Mouse (Mus musculus) liver, embryonic 13.5 days (tissue): ENCODE data around the gene Ap5s1. TPM values are rescaled to one million over a fixed set of nuclear protein-coding genes. Genes with fewer than 3 reads are reported as not detected.

Experiments used
- ATAC-seq: fragments of 200-750 bp; cut with Nextera tagmentation; 2 replicates; pipeline ENCODE4 v1.8.0; 2017; ENCODE audit warnings: low read depth, mild to moderate bottlenecking, moderate number of reproducible peaks, moderate library complexity
- DNase-seq: peaks from one replicate; pipeline ENCODE4 v3.0.0; 2022
- H3K27ac ChIP-seq: fragments of 300-500 bp; sonication (generic); 2 replicates; pipeline ENCODE4 v1.5.1; 2015; ENCODE audit warnings: moderate library complexity, mild to moderate bottlenecking, inconsistent platforms
- H3K27me3 ChIP-seq: fragments of 300-500 bp; sonication (generic); 2 replicates; pipeline ENCODE4 v1.6.1; 2015; ENCODE audit warnings: mild to moderate bottlenecking, inconsistent platforms
- H3K36me3 ChIP-seq: fragments of 300-500 bp; sonication (generic); 2 replicates; pipeline ENCODE4 v1.6.1; 2015; ENCODE audit warnings: mild to moderate bottlenecking, inconsistent platforms
- H3K4me1 ChIP-seq: fragments of 300-500 bp; sonication (generic); replicated peaks from 2 replicates; pipeline ENCODE4 v1.6.1; 2015; ENCODE audit warnings: inconsistent platforms
- H3K4me2 ChIP-seq: fragments of 300-500 bp; sonication (generic); 2 replicates; pipeline ENCODE4 v1.6.1; 2015; ENCODE audit warnings: inconsistent platforms, mild to moderate bottlenecking, moderate library complexity
- H3K4me3 ChIP-seq: fragments of 300-500 bp; sonication (generic); replicated peaks from 2 replicates; pipeline ENCODE4 v1.5.1; 2015; ENCODE audit warnings: mild to moderate bottlenecking, inconsistent platforms
- H3K9ac ChIP-seq: fragments of 300-500 bp; sonication (generic); 2 replicates; pipeline ENCODE4 v1.6.1; 2015; ENCODE audit warnings: mild to moderate bottlenecking, inconsistent platforms
- H3K9me3 ChIP-seq: fragments of 300-500 bp; sonication (generic); replicated peaks from 2 replicates; pipeline ENCODE4 v1.6.1; 2016; ENCODE audit warnings: inconsistent platforms
- WGBS: fragments of 180-500 bp; shearing (Covaris S2); methylation state at CpG from one replicate; pipeline ENCODE4 v1.1.7; 2015; ENCODE audit not compliant: insufficient replicate concordance; 5-methylcytosine and 5-hydroxymethylcytosine counted together
- polyA plus RNA-seq: library from polyadenylated mRNA; unstranded; fragments of >200 nt; fragmentation: Nextera tagmentation; extraction: Ambion mirVana; gene quantifications from 2 replicates; pipeline ENCODE4 v1.2.1, GENCODE M21; 2015

Gene Ap5s1
- polyA plus RNA-seq, 1 experiment from 2014 or later, result 19.7 TPM

DNA sequence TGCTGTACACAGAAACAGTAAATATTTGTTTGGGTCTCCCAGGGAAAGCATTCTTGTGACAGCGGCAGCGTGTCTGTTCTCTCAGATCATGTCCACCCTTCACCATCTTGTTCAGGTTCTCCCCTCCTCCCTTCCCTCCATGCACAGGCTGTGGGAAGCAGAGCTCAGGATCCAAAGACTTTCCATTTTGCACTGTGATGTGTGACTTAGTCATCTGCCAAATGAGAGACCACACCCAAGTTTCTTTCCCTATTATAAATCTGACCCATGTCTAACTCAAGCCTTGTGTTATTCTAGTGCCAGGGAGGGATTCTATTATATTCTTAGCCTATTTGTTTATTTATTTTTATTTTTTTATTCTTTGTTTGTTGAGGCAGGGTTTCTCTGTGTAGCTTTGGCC lies 1.5 kb downstream of the Ap5s1 start:
- H3K4me1 ChIP-seq, result peaks cover 92% of the 10 kb centered on the region
- DNase-seq, result no peak
- no peak overlapping the region for H3K4me3 ChIP-seq
- no peaks in the 10 kb centered on the region for H3K27me3 ChIP-seq
- H3K9me3 ChIP-seq, result no peaks in the 10 kb centered on the region
- WGBS, result 82% methylated on average over 2 of the region's 2 CpGs
- ATAC-seq, result no peak
- no peak overlapping the region; the same call in 1 of the 2 replicates for H3K9ac ChIP-seq
- peaks cover 12% of the 10 kb centered on the region for H3K36me3 ChIP-seq
- no peak overlapping the region for H3K4me2 ChIP-seq
- H3K27ac ChIP-seq, result peak overlapping the region; percentile 91

DNA sequence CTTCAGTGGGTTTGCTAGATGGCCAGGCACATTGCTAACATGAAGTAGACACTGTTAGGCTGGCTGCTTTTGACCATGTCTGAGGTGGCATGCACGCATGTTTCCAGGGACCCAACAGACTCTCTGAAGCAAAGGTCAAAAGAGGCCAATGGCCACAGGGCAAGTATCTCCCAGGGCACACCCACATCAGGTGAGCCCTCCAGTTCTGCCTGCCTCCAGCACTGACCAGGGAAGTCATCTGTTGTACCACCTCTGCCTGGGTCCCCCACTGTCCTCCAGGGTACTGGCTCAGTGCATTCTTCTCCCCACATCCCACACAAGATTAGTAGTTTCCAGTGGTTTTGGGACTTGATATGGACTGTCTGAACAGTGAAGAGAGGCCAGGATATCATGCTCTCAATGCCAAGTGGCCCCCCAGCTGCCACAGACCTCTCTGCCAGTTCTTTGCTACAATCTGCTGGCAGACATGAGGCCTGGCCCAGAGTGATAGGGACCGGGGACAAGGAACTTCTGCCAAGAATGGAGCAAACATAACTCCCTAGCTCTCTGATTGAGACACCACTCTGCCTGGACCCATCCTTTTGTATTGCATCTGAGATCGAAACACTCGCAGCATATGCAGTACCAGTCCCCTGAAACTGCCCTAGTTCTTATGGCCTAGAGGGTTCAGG lies 2.4 kb downstream of the Ap5s1 start:
- H3K4me2 ChIP-seq, result peak overlapping the region; percentile 76
- ATAC-seq (peak; percentile 2; the same call in 1 of the 2 replicates), DNase-seq (peak; percentile 64)
- H3K4me1 ChIP-seq, result peaks cover 92% of the 10 kb centered on the region
- H3K9me3 ChIP-seq, result no peaks in the 10 kb centered on the region
- peaks cover 14% of the 10 kb centered on the region for H3K36me3 ChIP-seq
- peak overlapping the region; percentile 77 for H3K9ac ChIP-seq
- H3K27ac ChIP-seq, result peak overlapping the region; percentile 91
- no peaks in the 10 kb centered on the region for H3K27me3 ChIP-seq
- 54% methylated on average over 4 of the region's 4 CpGs for WGBS
- peak overlapping the region; percentile 66 for H3K4me3 ChIP-seq

DNA sequence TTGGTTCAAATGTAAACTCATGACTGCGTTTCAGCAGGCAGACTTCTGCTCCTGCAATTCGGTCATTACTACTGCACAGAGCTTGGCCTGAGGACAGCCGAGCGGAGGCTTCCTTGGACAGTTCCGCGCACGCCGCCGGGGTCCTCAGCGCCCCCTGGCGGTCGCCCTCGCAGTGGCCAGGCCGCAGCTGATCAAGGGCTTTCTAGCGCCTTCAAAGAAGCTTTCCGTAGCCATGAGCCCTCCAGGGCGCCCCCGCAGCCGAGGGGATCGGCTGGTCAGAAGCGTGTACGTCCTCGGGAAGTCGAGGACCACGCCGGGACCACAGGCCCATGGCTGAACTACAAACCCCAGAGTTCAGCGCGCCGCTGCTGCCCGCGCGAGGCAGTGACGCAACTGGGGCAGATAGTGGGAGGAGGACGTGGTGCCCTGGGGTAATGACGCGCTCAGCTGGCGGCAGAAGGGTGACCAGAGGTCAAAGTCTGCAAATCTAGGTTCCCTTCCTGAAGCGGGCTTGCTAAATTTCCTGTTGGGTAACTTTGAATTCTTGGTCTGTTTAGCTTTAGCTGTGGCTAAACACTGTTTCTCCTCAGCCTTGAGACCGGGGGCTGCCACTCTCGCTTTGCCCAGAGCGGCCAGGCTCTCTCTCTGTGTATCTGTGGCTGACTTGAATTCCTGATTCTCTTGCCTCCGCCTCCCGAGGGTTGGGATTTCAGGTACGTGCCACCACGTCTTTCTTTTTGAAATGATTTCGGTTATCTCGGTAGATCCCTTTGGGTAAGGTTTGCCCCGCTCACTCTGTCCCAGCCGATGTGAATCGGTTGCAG lies 3.3 kb downstream of the Ap5s1 start:
- H3K36me3 ChIP-seq, result peaks cover 19% of the 10 kb centered on the region
- H3K4me1 ChIP-seq, result peaks cover 92% of the 10 kb centered on the region
- no peaks in the 10 kb centered on the region for H3K9me3 ChIP-seq
- no peaks in the 10 kb centered on the region for H3K27me3 ChIP-seq
- ATAC-seq, result peak; percentile 79
- peak overlapping the region; percentile 66 for H3K4me3 ChIP-seq
- H3K9ac ChIP-seq, result peak overlapping the region; percentile 77
- peak overlapping the region; percentile 91 for H3K27ac ChIP-seq
- WGBS, result 1% methylated on average over 50 of the region's 50 CpGs
- DNase-seq, result peak; percentile 92
- peak overlapping the region; percentile 76 for H3K4me2 ChIP-seq

DNA sequence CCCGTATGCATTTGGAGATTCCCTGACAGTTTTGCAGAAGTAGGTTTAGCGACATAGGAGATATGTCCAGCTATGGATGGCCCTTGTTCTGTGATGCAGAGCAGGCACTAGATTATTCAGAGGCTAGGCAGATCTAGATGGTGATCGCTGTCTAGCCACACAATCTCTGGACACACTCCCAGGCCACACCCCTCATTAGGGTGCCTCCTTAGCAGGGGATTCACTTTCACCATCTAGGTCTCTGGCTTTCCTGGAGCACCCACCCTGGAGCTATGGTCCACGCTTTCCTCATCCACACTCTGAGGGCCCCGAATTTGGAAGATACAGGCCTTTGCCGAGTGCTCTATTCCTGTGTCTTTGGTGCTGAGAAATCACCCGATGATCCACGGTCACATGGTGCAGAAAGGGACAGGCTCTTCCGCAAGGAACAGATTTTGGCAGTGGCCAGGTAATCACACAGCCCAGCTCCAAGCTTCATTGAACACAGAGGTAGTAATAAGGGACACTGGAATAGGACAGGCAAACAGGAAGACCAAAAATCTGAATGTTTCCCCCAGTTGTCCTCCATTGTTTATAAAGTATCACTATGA lies 4.2 kb downstream of the Ap5s1 start:
- ATAC-seq, result peak; percentile 19; the same call in 1 of the 2 replicates
- no peak for DNase-seq
- H3K9ac ChIP-seq, result peak overlapping the region; percentile 77
- H3K27ac ChIP-seq, result peak overlapping the region; percentile 91
- no peaks in the 10 kb centered on the region for H3K9me3 ChIP-seq
- peaks cover 19% of the 10 kb centered on the region for H3K36me3 ChIP-seq
- peak overlapping the region; percentile 66 for H3K4me3 ChIP-seq
- no peaks in the 10 kb centered on the region for H3K27me3 ChIP-seq
- H3K4me1 ChIP-seq, result peaks cover 92% of the 10 kb centered on the region
- H3K4me2 ChIP-seq, result peak overlapping the region; percentile 76
- WGBS, result 53% methylated on average over 9 of the region's 9 CpGs

DNA sequence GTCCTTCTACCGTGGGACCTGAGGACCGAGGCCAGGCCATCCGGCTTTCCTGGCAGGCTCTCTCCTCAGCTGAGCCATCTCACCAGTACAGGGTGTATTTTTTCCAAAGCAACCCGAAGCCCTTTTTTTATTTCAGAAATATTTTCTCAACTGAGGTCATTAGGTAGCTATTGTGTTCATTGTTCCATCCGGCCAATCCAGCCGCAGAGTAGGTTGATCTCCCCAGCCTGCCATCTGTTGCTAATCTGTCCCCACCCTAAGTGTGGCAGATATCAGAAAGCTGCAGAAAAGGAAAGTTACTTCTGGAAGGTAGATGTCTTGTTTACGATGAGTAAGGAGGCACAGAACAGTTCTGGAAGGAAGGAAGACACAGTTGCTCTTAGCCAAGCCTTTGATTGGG lies 6.9 kb downstream of the Ap5s1 start:
- Histone ChIP-seq H3K9ac (peak overlapping the region; percentile 73), H3K4me3 (peak overlapping the region; percentile 39), H3K4me1 (peaks cover 88% of the 10 kb centered on the region), H3K36me3 (peaks cover 19% of the 10 kb centered on the region), H3K27me3 (no peaks in the 10 kb centered on the region), H3K9me3 (no peaks in the 10 kb centered on the region), H3K27ac (peak overlapping the region; percentile 96), H3K4me2 (peak overlapping the region; percentile 63)
- ATAC-seq (peak; percentile 73), DNase-seq (peak; percentile 72)
- 39% methylated on average over 7 of the region's 7 CpGs for WGBS

DNA sequence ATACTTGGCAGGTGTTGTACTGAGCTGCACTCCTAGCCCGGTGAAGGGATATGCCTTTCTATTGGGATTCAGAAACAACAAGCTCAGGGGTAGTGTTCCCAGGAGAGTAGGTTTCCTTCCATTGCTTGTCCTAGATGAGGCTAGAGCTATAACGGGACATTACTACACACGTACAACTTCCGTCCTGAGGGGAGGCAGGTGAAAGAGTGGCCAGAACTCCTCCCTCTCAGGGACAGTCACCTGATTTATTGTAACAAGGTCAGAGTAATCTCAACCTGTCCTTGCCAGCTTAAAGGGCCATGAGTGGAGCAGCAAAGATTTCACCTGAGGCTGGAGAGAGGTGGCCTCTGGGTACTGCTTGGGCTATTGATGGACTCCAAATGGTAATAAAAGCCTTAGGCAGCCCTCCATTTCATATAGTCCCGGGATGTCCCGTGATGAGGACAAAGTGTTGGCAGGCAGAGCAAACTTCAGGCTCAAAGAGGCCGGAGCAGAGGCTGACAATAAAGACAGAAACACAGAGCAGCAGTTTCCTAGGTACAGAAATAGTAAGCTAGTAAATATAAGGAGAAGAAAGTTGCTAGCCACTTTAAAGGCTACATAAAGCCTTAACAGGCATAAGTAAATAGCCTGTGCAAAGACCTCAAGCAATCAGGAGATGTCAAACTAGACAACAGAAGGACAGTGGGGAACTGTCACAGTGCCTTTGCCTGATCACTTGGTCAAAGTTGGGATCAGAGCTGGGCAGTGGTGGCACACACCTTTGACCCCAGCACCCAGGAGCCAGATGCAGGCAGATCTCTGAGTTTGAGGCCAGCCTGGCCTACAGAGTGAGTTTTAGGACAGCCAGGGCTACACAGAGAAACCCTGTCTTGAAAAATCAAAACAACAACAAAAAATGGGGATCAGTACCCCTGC lies 9.3 kb downstream of the Ap5s1 start:
- Histone ChIP-seq H3K27ac (peak overlapping the region; percentile 96), H3K4me2 (no peak overlapping the region), H3K9me3 (no peaks in the 10 kb centered on the region), H3K36me3 (peaks cover 19% of the 10 kb centered on the region), H3K9ac (peak overlapping the region; percentile 2; the same call in 1 of the 2 replicates), H3K4me3 (no peak overlapping the region), H3K27me3 (no peaks in the 10 kb centered on the region), H3K4me1 (peaks cover 82% of the 10 kb centered on the region)
- 82% methylated on average over 7 of the region's 7 CpGs for WGBS
- ATAC-seq, result no peak
- no peak for DNase-seq

DNA sequence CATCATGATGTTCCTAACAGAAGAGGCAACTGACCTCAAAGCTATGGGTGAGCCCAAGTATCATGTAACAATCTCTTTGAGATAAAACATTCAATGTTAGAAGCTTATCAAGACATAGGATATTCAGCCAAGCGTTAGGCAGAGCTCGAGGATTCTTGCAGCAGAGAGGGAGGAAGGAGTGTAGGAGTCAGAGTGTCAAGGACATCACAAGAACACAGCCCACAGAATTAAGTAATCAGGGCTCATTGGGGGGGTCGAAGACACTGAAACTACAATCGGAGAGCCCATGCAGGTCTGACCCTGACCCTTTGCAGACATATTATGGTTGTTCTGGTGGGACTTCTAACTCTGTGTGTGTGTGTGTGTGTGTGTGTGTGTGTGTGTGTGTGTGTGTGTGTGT lies 13.2 kb downstream of the Ap5s1 start:
- ATAC-seq (no peak), DNase-seq (no peak)
- WGBS, result 46% methylated on average over 4 of the region's 4 CpGs
- Histone ChIP-seq H3K27ac (peak overlapping the region; percentile 64; the same call in 1 of the 2 replicates), H3K36me3 (no peaks in the 10 kb centered on the region), H3K9me3 (no peaks in the 10 kb centered on the region), H3K9ac (no peak overlapping the region), H3K27me3 (no peaks in the 10 kb centered on the region), H3K4me2 (no peak overlapping the region), H3K4me3 (no peak overlapping the region), H3K4me1 (peaks cover 83% of the 10 kb centered on the region)

DNA sequence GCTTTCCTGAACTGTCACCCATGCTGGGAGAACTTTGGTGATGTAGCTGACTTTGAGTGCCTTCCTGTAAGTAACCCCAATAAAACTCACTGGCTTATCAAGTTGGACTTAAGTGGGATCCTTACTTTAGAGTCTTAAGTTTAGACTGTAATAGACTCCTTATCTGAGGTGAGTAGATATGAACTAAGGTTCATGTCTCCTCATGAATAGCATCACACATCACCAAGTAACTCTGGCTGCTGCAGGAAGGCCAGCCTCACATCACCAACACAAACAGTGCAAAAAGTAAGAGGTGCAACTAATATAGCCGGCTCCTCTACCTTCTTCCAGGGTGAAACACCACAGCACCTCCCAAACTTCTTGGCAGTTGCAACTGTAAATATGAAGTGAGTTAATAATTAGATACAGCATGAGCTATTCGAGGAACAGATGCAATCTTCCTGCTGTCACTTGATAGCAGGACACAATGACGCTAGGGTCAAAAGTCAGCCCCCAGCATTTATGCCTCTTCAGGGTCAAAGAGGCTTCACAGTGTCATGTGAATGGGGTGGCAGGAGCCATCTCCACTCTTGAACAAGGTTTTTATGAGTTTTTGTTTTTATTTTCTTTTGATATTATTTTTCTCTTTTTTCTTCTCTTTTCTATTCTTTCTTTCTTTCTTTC lies 15.1 kb downstream of the Ap5s1 start:
- 28% methylated on average over 3 of the region's 3 CpGs for WGBS
- peaks cover 82% of the 10 kb centered on the region for H3K4me1 ChIP-seq
- ATAC-seq (no peak), DNase-seq (no peak)
- no peaks in the 10 kb centered on the region for H3K27me3 ChIP-seq
- H3K4me3 ChIP-seq, result no peak overlapping the region
- H3K9ac ChIP-seq, result peak overlapping the region; percentile 71
- no peaks in the 10 kb centered on the region for H3K36me3 ChIP-seq
- peak overlapping the region; percentile 50 for H3K4me2 ChIP-seq
- H3K9me3 ChIP-seq, result no peaks in the 10 kb centered on the region
- peak overlapping the region; percentile 98 for H3K27ac ChIP-seq

DNA sequence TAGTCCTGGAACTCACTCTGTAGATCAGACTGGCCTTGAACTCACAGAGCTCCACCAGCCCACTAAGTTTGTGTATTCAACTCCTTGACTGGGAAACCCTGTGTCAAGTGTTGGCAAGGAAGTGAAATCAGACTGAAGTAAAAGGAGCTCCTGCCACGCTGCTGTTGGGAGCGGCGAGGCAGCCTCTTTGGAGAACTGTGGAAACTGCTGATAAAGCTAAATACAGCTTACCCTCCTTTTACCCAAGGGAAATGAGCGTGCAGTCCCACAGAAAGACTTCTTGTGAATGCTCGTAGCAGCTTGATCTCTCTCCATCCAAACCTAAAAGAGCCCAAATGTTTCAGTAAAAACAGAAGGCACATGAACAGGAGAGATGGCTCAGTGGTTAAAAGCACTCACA lies 15.7 kb downstream of the Ap5s1 start:
- Histone ChIP-seq H3K4me2 (peak overlapping the region; percentile 50), H3K9ac (peak overlapping the region; percentile 71), H3K4me1 (peaks cover 83% of the 10 kb centered on the region), H3K9me3 (no peaks in the 10 kb centered on the region), H3K27ac (peak overlapping the region; percentile 98), H3K27me3 (no peaks in the 10 kb centered on the region), H3K4me3 (no peak overlapping the region), H3K36me3 (no peaks in the 10 kb centered on the region)
- ATAC-seq, result peak; percentile 47
- 14% methylated on average over 5 of the region's 5 CpGs for WGBS
- no peak for DNase-seq

DNA sequence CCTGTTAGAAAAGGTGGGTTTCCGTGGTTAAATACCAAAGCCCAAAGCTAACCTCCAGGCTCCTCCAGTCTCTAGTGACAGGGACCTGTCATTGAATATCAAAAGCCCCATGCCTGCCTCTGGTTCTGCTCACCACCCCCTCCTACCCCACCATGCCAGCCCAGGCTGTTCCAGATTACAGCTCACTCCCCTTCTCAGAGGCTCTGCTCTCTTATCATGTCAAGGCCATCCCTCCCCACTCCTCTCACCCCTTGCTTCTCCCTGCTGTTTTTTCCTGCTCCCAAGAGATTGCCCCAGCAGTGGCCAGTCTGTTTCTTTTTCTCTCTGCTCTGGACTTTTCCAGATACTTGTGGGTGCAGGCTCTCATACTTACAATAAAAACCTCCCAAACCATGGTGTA lies 16.7 kb downstream of the Ap5s1 start:
- Histone ChIP-seq H3K4me1 (peaks cover 76% of the 10 kb centered on the region), H3K4me2 (peak overlapping the region; percentile 50)

More for the DNA sequence above, 16.7 kb downstream of the Ap5s1 start:
- 32% methylated on average over 1 of the region's 1 CpGs for WGBS
- Histone ChIP-seq H3K36me3 (no peaks in the 10 kb centered on the region), H3K27ac (peak overlapping the region; percentile 98), H3K9ac (peak overlapping the region; percentile 71), H3K27me3 (no peaks in the 10 kb centered on the region), H3K4me3 (0 out of 2 replicates have a peak overlapping the region, but pooled peaks have one; percentile 14), H3K9me3 (no peaks in the 10 kb centered on the region)
- ATAC-seq (peak; percentile 99), DNase-seq (peak; percentile 89)
